Mouse (Mus musculus) ES-Bruce4 (cell line): Measurements from ENCODE around the gene Prpsap1.

Experiments used
- CTCF ChIP-seq: IDR thresholded peaks from one replicate; pipeline ENCODE4 v1.8.1; 2011; ENCODE audit warnings: low read depth, low read length
- POLR2A ChIP-seq: IDR thresholded peaks from one replicate; pipeline ENCODE4 v1.8.1; 2011; ENCODE audit warnings: low read length; ENCODE audit not compliant: insufficient read depth

DNA sequence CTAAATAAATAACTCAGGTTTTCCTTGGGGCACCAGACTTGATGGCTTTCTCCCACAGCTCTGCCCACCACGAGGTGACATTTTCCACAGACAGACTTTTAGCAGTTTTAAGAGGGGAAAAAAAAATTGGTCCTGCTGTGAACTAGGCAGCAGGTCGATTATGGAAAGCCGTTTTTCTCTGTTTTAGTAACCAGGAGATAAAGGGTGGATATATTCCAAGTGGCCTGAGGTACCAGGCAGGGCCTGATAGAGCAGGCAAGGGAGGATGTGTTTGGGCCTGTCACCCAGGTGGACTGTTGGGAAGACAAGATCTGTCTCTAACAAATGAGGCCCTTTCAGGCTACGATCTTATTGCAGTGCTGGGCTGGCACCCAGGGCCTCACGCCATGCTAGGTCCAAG lies 11.6 kb upstream of the Prpsap1 start:
- TF ChIP-seq POLR2A (no peak), CTCF (no peak)
